Mouse (Mus musculus) bone marrow macrophage, adult 2 months (primary cell): ENCODE measurements at regions not wholly inside any gene's neighbourhood (a gene's known extent, or its start where the extent isn't known, plus 50 kb on each side); places are given as distances from the start of the nearest gene placed in this dataset.
A peak's percentile ranks its signal among the peaks of the same experiment; 100 is the strongest.

Experiments
- H3K27ac ChIP-seq: 2 replicates; pipeline ENCODE4 v1.5.1; 2012; ENCODE audit warnings: low read depth, low read length; ENCODE audit not compliant: insufficient read depth
- H3K4me1 ChIP-seq: 2 replicates; pipeline ENCODE4 v1.6.1; 2012; ENCODE audit warnings: low read length; ENCODE audit not compliant: control insufficient read depth, insufficient read depth
- H3K4me3 ChIP-seq: 2 replicates; pipeline ENCODE4 v1.5.1; 2012; ENCODE audit warnings: mild to moderate bottlenecking, low read length, moderate library complexity; ENCODE audit not compliant: insufficient read depth
- CTCF ChIP-seq: IDR thresholded peaks from 2 replicates; pipeline ENCODE4 v1.5.1; 2012; ENCODE audit warnings: low read depth, mild to moderate bottlenecking, low read length, moderate library complexity
- POLR2A ChIP-seq: IDR thresholded peaks from 2 replicates; pipeline ENCODE4 v1.6.1; 2012; ENCODE audit warnings: mild to moderate bottlenecking, low read depth, low read length, borderline replicate concordance

DNA sequence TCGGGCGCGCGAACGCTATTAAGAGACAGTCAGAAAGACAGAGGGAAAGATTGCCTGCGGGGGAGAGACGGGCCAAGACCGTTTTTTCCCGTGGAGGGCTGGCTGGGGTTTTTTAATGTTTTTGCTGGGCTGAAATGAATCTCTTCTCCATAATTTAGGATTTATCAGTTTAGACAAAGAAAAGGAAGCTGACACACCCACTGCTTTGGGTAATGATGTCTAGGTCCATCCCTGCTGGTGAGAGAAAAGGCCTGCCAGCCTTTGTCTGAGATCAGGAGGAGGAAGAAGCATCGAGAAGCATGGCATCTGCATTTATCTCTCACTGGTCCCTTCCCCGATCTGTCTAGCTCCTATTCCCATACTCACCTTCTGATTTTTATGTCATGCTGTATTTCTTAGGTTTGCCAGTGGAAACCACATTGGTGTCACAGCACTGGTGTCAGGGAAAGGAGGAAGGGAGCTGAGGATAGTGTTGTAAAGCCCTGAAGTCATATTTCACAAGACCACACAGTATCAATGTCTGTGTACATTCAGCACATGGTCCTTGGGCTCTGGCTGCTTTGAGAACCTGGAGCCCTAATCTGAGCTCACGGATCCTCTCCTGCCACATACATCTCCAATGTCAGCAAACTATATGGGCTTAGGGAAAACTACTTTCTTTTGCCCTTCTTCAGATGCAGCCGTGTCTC, 138.3 kb downstream of the Zfp619 start:
- Histone ChIP-seq H3K4me1 (peaks cover 7% of the 10 kb centered on the region), H3K27ac (peak overlapping the region; percentile 73), H3K4me3 (peak overlapping the region; percentile 61)
- no peak for TF ChIP-seq CTCF
- TF ChIP-seq POLR2A: no peak

DNA sequence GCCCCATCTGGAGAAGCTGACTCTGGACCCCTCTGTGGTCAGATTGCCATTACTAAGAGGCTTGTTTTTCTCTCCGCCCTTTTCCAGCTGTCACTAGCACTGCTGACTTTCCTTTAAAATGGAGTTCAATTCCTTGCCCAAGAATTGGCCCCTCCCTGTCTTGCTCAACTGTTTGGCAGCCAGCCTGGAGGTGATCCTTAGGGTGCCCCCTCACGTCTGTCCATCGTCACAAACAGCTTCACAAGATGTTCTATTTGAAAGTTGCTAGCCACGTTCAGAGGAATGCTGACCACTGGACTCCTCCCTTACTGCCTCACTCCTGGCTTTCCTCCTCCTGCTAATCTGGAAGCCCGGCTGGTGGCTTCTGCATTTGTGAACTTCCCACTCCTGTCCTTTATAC, 142.0 kb downstream of the Zfp619 start:
- H3K27ac ChIP-seq: no peak overlapping the region

GRCm38 (mm10) chr7:39675124-39675846, 157.7 kb downstream of the Zfp619 start:
- Histone ChIP-seq H3K4me3 (no peak overlapping the region), H3K27ac (no peak overlapping the region), H3K4me1 (no peaks in the 10 kb centered on the region)
- TF ChIP-seq POLR2A (no peak), CTCF (no peak)

More for the DNA sequence above, 142.0 kb downstream of the Zfp619 start:
- Histone ChIP-seq H3K4me1 (peaks cover 7% of the 10 kb centered on the region), H3K4me3 (no peak overlapping the region)
- no peak for TF ChIP-seq CTCF
- TF ChIP-seq POLR2A: no peak

DNA sequence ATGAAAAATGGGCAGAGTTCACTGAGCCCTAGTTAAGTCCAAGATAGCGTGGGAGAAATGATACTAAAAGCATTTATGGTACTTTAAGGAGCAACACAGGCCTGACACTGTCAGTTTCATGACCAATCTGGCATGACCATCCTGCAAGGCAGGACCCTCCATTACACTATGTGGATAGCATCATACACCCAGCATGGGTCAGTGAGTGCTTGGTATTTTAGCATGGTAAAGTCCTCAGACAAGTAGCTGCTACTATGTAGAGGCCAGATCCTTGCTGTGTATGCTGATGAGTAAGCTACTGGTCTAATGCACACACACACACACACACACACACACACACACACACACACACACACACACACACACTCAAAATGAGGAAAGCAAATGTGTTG, 158.3 kb downstream of the Zfp619 start:
- TF ChIP-seq CTCF (no peak), POLR2A (no peak)
- no peak overlapping the region for H3K27ac ChIP-seq
- no peak overlapping the region for H3K4me3 ChIP-seq
- H3K4me1 ChIP-seq: no peaks in the 10 kb centered on the region

DNA sequence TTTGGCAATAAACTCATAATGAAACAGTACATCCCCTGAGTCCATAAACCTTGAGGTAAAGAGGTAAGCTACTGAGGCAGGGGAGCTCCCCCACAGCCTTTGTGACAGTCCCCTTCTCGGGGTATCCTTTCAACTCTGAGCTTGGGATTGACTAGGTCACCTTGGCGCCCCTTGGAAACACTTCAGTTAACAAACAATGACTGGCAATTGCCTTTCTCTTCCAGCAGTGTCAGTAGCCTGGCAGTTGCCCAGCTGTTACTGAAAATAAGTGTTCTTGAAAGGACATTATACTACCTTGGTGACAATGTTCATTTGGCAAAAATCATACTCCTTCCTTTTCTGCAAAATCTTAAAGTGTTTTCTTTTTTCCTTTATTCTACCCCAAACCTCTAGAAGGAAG, 162.8 kb downstream of the Zfp619 start:
- H3K27ac ChIP-seq: no peak overlapping the region
- H3K4me1 ChIP-seq: no peaks in the 10 kb centered on the region
- no peak for TF ChIP-seq CTCF
- TF ChIP-seq POLR2A: no peak
- H3K4me3 ChIP-seq: no peak overlapping the region

DNA sequence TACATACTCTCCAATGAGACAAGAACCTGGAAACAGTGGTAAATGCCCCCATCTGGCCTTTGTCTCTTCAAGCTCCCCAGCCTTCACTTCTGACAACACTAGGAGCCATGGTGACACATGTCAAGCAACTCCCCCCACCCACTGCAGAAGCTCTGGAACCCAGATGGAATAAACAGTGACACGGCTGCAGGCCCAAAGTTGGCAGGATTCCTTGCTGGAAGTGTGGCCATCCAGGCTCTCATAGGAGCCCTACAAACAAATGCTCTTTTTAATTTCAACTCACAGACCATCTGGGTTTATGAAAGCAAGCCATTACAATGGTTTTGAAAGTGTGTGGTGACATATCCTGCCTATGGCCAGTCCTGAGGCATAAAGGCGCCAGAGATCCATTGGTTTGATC, 179.0 kb downstream of the Zfp619 start:
- Histone ChIP-seq H3K4me3 (no peak overlapping the region), H3K27ac (no peak overlapping the region), H3K4me1 (no peaks in the 10 kb centered on the region)
- TF ChIP-seq CTCF (no peak), POLR2A (no peak)

- no peak for TF ChIP-seq POLR2A
- no peak for TF ChIP-seq CTCF
- Histone ChIP-seq H3K27ac (no peak overlapping the region), H3K4me1 (no peaks in the 10 kb centered on the region), H3K4me3 (no peak overlapping the region)
These were observed 183.9 kb downstream of the Zfp619 start for GRCm38 (mm10) chr7:39701506-39701905.

- H3K4me3 ChIP-seq: no peak overlapping the region
- H3K4me1 ChIP-seq: no peaks in the 10 kb centered on the region
- no peak overlapping the region for H3K27ac ChIP-seq
- no peak for TF ChIP-seq CTCF
These were observed 187.8 kb downstream of the Zfp619 start for GRCm38 (mm10) chr7:39705118-39706095.

- H3K4me3 ChIP-seq: no peak overlapping the region
- TF ChIP-seq POLR2A (no peak), CTCF (no peak)
- no peak overlapping the region for H3K27ac ChIP-seq
- no peaks in the 10 kb centered on the region for H3K4me1 ChIP-seq
These were observed 189.0 kb downstream of the Zfp619 start for GRCm38 (mm10) chr7:39706606-39707005.
